Mouse (Mus musculus) lung, postnatal 0 days (tissue): ENCODE measurements around the gene Rnf24. TPM values are rescaled to one million over a fixed set of nuclear protein-coding genes. Genes with fewer than 3 reads are reported as not detected.

Experiments
- ATAC-seq: fragments of 200-750 bp; cut with Nextera tagmentation; 2 replicates; pipeline ENCODE4 v1.8.0; 2017; ENCODE audit warnings: moderate library complexity
- DNase-seq: peaks from one replicate; pipeline ENCODE4 v3.0.0-alpha.2; 2016; ENCODE audit warnings: low spot score
- H3K27ac ChIP-seq: fragments of 300-500 bp; sonication (generic); 2 replicates; pipeline ENCODE4 v1.5.1; 2014; ENCODE audit warnings: antibody characterized with exemption, mild to moderate bottlenecking, low read length, mixed read lengths
- H3K27me3 ChIP-seq: fragments of 300-500 bp; sonication (generic); replicated peaks from 2 replicates; pipeline ENCODE4 v1.6.1; 2014; ENCODE audit warnings: low read length, mixed read lengths; ENCODE audit not compliant: insufficient read depth
- H3K36me3 ChIP-seq: fragments of 300-500 bp; sonication (generic); 2 replicates; pipeline ENCODE4 v1.6.1; 2014; ENCODE audit warnings: low read length, mixed read lengths; ENCODE audit not compliant: insufficient read depth
- H3K4me1 ChIP-seq: fragments of 300-500 bp; sonication (generic); 2 replicates; pipeline ENCODE4 v1.6.1; 2014; ENCODE audit warnings: antibody characterized with exemption, low read depth, low read length, mixed read lengths; ENCODE audit not compliant: insufficient read depth
- H3K4me2 ChIP-seq: fragments of 300-500 bp; sonication (generic); replicated peaks from 2 replicates; pipeline ENCODE4 v1.6.1; 2014; ENCODE audit warnings: low read depth, mild to moderate bottlenecking, low read length, moderate library complexity, mixed read lengths
- H3K4me3 ChIP-seq: fragments of 300-500 bp; sonication (generic); 2 replicates; pipeline ENCODE4 v1.5.1; 2014; ENCODE audit warnings: low read depth, low read length
- H3K9ac ChIP-seq: fragments of 300-500 bp; sonication (generic); replicated peaks from 2 replicates; pipeline ENCODE4 v1.6.1; 2014; ENCODE audit warnings: low read depth, mild to moderate bottlenecking
- H3K9me3 ChIP-seq: fragments of 300-500 bp; sonication (generic); 2 replicates; pipeline ENCODE4 v1.6.1; 2016; ENCODE audit warnings: low read length, mixed read lengths
- CTCF ChIP-seq: IDR thresholded peaks from 2 replicates; pipeline ENCODE4 v1.5.1; 2016; ENCODE audit warnings: antibody characterized with exemption, mild to moderate bottlenecking
- EP300 ChIP-seq: IDR thresholded peaks from 2 replicates; pipeline ENCODE4 v1.6.1; 2016; ENCODE audit warnings: antibody characterized with exemption, mild to moderate bottlenecking, control low read depth
- WGBS: fragments of 180-500 bp; shearing (Covaris S2); extraction: QIAGEN DNeasy Blood & Tissue Kit; methylation state at CpG from one replicate; pipeline ENCODE4 v1.1.7; 2014; 5-methylcytosine and 5-hydroxymethylcytosine counted together
- polyA plus RNA-seq: library from polyadenylated mRNA; unstranded; fragments of >200 nt; fragmentation: Nextera tagmentation; extraction: Ambion mirVana; gene quantifications from 2 replicates; pipeline ENCODE4 v1.2.1, GENCODE M21; 2015

Rnf24 gene
- polyA plus RNA-seq, 1 experiment from 2014 or later = 1.3 TPM

- no peaks in the 10 kb centered on the region for H3K4me1 ChIP-seq
- WGBS = 81% methylated on average over 1 of the region's 1 CpGs
- H3K9ac ChIP-seq = no peak overlapping the region
- H3K4me3 ChIP-seq = no peak overlapping the region
- no peak overlapping the region for H3K27ac ChIP-seq
- DNase-seq (no peak), ATAC-seq (no peak)
- TF ChIP-seq EP300 (no peak), CTCF (no peak)
- H3K4me2 ChIP-seq = no peak overlapping the region
- H3K27me3 ChIP-seq = no peaks in the 10 kb centered on the region
- peaks cover 15% of the 10 kb centered on the region; the same call in 1 of the 2 replicates for H3K36me3 ChIP-seq
- no peaks in the 10 kb centered on the region for H3K9me3 ChIP-seq
These were observed 71.1 kb downstream of the Rnf24 start for GRCm38 (mm10) chr2:131281596-131281995.

GRCm38 (mm10) chr2:131276722-131277121 lies 76.0 kb downstream of the Rnf24 start:
- no peak for ATAC-seq
- Histone ChIP-seq H3K36me3 (peaks cover 35% of the 10 kb centered on the region), H3K4me3 (no peak overlapping the region), H3K9me3 (no peaks in the 10 kb centered on the region), H3K27me3 (no peaks in the 10 kb centered on the region), H3K27ac (no peak overlapping the region), H3K4me1 (no peaks in the 10 kb centered on the region), H3K4me2 (no peak overlapping the region), H3K9ac (no peak overlapping the region)
- no peak for DNase-seq
- WGBS = 74% methylated on average over 5 of the region's 5 CpGs
- no peak for TF ChIP-seq EP300
- TF ChIP-seq CTCF = no peak

GRCm38 (mm10) chr2:131275493-131275892 lies 77.2 kb downstream of the Rnf24 start:
- no peak overlapping the region for H3K9ac ChIP-seq
- TF ChIP-seq CTCF (no peak), EP300 (no peak)
- WGBS = 90% methylated on average over 3 of the region's 3 CpGs
- DNase-seq = no peak
- H3K9me3 ChIP-seq = no peaks in the 10 kb centered on the region
- H3K4me3 ChIP-seq = no peak overlapping the region
- H3K27me3 ChIP-seq = no peaks in the 10 kb centered on the region
- no peak overlapping the region for H3K4me2 ChIP-seq
- H3K36me3 ChIP-seq = peaks cover 29% of the 10 kb centered on the region
- H3K4me1 ChIP-seq = no peaks in the 10 kb centered on the region
- ATAC-seq = no peak
- no peak overlapping the region for H3K27ac ChIP-seq

GRCm38 (mm10) chr2:131265056-131265455 lies 87.6 kb downstream of the Rnf24 start:
- Histone ChIP-seq H3K4me2 (no peak overlapping the region), H3K4me3 (no peak overlapping the region), H3K27me3 (no peaks in the 10 kb centered on the region), H3K9ac (no peak overlapping the region), H3K27ac (no peak overlapping the region), H3K9me3 (no peaks in the 10 kb centered on the region), H3K36me3 (no peaks in the 10 kb centered on the region), H3K4me1 (peaks cover 7% of the 10 kb centered on the region; the same call in 1 of the 2 replicates)
- ATAC-seq (no peak), DNase-seq (no peak)
- WGBS = 76% methylated on average over 2 of the region's 2 CpGs
- TF ChIP-seq CTCF (no peak), EP300 (no peak)

GRCm38 (mm10) chr2:131264027-131264426 lies 88.7 kb downstream of the Rnf24 start:
- H3K36me3 ChIP-seq = no peaks in the 10 kb centered on the region
- DNase-seq (no peak), ATAC-seq (no peak)
- whole genome bisulfite sequencing = 48% methylated on average over 6 of the region's 6 CpGs
- no peaks in the 10 kb centered on the region for H3K9me3 ChIP-seq
- peak overlapping the region; percentile 51; the same call in 1 of the 2 replicates for H3K4me2 ChIP-seq
- H3K27ac ChIP-seq = no peak overlapping the region
- H3K4me3 ChIP-seq = no peak overlapping the region
- TF ChIP-seq CTCF (no peak), EP300 (no peak)
- H3K4me1 ChIP-seq = peaks cover 7% of the 10 kb centered on the region; the same call in 1 of the 2 replicates
- no peak overlapping the region for H3K9ac ChIP-seq
- H3K27me3 ChIP-seq = no peaks in the 10 kb centered on the region

- H3K4me2 ChIP-seq = peak overlapping the region; percentile 51
- TF ChIP-seq CTCF = no peak
- no peak for TF ChIP-seq EP300
- peaks cover 7% of the 10 kb centered on the region; the same call in 1 of the 2 replicates for H3K4me1 ChIP-seq
- peak; percentile 88 for DNase-seq
- under 1% methylated on average over 38 of the region's 59 CpGs for WGBS
- H3K27ac ChIP-seq = peak overlapping the region; percentile 99
- H3K27me3 ChIP-seq = no peaks in the 10 kb centered on the region
- peak overlapping the region; percentile 75 for H3K9ac ChIP-seq
- H3K4me3 ChIP-seq = peak overlapping the region; percentile 82
- no peaks in the 10 kb centered on the region for H3K36me3 ChIP-seq
- no peaks in the 10 kb centered on the region for H3K9me3 ChIP-seq
- ATAC-seq = peak; percentile 83
These were observed 89.7 kb downstream of the Rnf24 start for GRCm38 (mm10) chr2:131262680-131263670.
